Mouse (Mus musculus) frontal cortex, postnatal 10 days (tissue): Measurements from ENCODE around the gene Slc25a20.
"Not testable (repeated sequence)": the region's sequence is repeated elsewhere in the genome, so short reads cannot be mapped to it uniquely, and the experiment has no call there.

Experiments
- DNase-seq, 2 experiments: peaks; one replicate each; pipeline ENCODE4 v3.0.0; 2022; ENCODE audit warnings: low spot score in 2 of 2, mixed read lengths in 1 of 2

The Slc25a20 gene

GRCm38 (mm10) chr9:108661677-108662612, at the start of gene Slc25a20:
Gene Slc25a20 (plus strand): TSS chr9:108662088.
- DNase-seq, result peak; percentile 55 to 68

GRCm38 (mm10) chr9:108617301-108617700, 44.6 kb upstream of the Slc25a20 start:
- no peak for DNase-seq

- DNase-seq, result no peak
These were observed 35.4 kb upstream of the Slc25a20 start for GRCm38 (mm10) chr9:108626498-108626897.

GRCm38 (mm10) chr9:108628141-108628540, 33.7 kb upstream of the Slc25a20 start:
- DNase-seq, result no peak

GRCm38 (mm10) chr9:108630683-108631082, 31.2 kb upstream of the Slc25a20 start:
- DNase-seq, result no peak

GRCm38 (mm10) chr9:108631631-108632256, 30.1 kb upstream of the Slc25a20 start:
- no peak for DNase-seq

GRCm38 (mm10) chr9:108632375-108632774, 29.5 kb upstream of the Slc25a20 start:
- DNase-seq, result no peak

GRCm38 (mm10) chr9:108633846-108634245, 28.0 kb upstream of the Slc25a20 start:
- DNase-seq, result no peak

- DNase-seq, result no peak
These were observed 26.5 kb upstream of the Slc25a20 start for GRCm38 (mm10) chr9:108635415-108635814.

- DNase-seq, result no peak
These were observed 22.1 kb upstream of the Slc25a20 start for GRCm38 (mm10) chr9:108639825-108640224.

- DNase-seq, result no peak
These were observed 13.7 kb upstream of the Slc25a20 start for GRCm38 (mm10) chr9:108648166-108648565.

- peak; percentile 79 to 90 for DNase-seq
These were observed 13.0 kb upstream of the Slc25a20 start, which contains the start of gene Arih2 for GRCm38 (mm10) chr9:108648611-108649560. Gene Arih2 (minus strand): TSS chr9:108649386.

- no peak for DNase-seq
These were observed 12.1 kb upstream of the Slc25a20 start for GRCm38 (mm10) chr9:108649561-108650440.

- DNase-seq, result no peak
These were observed 7.1 kb upstream of the Slc25a20 start for GRCm38 (mm10) chr9:108654566-108655464.

- DNase-seq, result not testable (repeated sequence)
These were observed 6.0 kb upstream of the Slc25a20 start for GRCm38 (mm10) chr9:108655865-108656264.

- no peak for DNase-seq
These were observed 772 bp downstream of the Slc25a20 start for GRCm38 (mm10) chr9:108662660-108663059.

GRCm38 (mm10) chr9:108669875-108670274, 8.0 kb downstream of the Slc25a20 start:
- DNase-seq, result no peak

- DNase-seq, result no peak
These were observed 11.3 kb downstream of the Slc25a20 start for GRCm38 (mm10) chr9:108673151-108673550.

- DNase-seq, result no peak
These were observed 18.1 kb downstream of the Slc25a20 start for GRCm38 (mm10) chr9:108680026-108680425.
